Mouse (Mus musculus): Measurements from ENCODE around the gene Coro1a.
"Not testable (repeated sequence)": the region's sequence is repeated elsewhere in the genome, so short reads cannot be mapped to it uniquely, and the experiment has no call there.

The Coro1a gene

DNA sequence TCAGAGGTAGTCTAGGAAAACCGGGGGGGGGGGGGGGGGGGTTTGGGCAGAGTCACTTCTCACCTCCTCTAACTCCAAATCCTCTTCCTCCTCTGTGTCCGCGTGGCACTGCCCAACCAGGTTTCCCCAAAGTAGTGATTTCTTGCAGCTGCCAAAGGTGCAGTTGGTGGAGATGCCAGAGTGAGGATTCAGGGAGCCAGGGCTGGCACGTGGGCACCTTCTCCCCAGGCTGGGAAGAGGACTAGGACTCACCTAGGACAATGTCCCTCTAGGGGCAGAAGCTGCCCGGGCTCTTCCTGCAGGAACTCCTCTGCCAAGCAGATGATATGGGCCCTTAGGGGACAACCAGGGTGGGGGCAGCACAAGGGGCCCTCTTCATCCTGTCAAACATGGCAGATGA lies 15.9 kb downstream of the Coro1a start:
- in situ Hi-C loops (cut with MboI, MseI), result loop anchor here (10.0 kb wide), 1 partner anchor 47 kb away; the partner anchor contains the start of gene Sgf29

DNA sequence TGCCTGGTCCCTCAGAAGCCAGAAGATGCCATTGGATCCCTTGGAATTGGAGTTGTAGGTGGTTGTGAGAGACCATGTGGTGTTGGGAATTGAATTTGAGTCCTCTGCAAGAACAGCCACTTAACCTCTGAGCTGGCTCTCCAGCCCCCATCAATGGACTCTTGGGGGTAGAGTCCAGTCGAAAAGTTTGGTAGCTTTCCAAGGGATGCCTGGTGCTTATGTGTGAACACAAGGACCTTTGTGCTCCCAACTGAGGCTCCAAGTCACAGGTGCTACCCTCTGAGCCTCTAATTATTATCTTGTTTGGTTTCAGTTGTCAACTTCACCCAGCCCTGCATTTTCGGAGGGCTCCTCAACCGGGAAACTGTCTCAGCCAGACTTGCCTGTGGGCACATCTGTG lies 16.9 kb downstream of the Coro1a start:
- in situ Hi-C loops (cut with MboI, MseI), result loop anchor here (10.0 kb wide), 1 partner anchor 46 kb away; the partner anchor contains the start of gene Sgf29

GRCm38 (mm10) chr7:126689021-126689420 lies 18.6 kb downstream of the Coro1a start:
- in situ Hi-C loops (cut with MboI, MseI), result no loop called here

DNA sequence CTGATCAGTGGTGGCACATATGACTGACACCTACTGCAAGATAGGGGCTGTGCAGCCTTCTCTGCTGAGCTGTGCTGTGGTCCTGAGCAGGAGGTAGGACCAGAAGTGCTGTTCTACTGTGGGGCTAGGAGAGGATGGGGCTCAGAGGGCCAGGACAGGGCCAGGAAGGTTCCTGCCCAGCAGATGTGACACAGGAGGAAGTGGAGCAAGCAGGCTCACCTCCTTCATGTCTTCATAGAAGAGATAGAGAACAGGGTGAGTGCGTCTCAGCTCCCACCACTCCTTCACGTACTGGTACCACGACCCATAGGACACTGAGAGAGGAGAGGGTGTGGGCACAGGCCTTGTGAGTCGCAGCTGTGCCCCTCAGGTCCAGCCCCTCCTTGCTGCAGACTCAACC lies 19.4 kb downstream of the Coro1a start:
- in situ Hi-C loops (cut with MboI, MseI), result not testable (repeated sequence)

DNA sequence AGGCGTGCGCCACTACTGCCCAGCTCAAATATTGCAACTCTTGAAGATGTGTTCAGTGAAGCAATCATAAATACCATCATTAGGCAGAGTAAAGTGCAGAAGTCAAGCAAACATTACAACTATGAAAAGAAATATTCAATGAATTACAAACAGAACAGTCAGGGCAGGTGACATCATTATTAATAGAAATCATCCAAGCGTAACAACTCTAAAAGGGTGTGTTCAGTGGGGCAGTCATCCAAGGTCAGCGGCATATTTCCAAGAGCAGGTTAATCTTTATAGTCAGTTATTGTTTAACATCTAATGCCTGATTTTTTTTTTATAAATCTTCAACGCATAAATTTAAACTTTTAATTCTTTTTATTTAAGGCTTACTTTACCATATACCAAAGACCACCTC lies 26.4 kb downstream of the Coro1a start:
- in situ Hi-C loops (cut with MboI, MseI), result no loop called here

GRCm38 (mm10) chr7:126679683-126680082 lies 27.9 kb downstream of the Coro1a start:
- in situ Hi-C loops (cut with MboI, MseI), result no loop called here

GRCm38 (mm10) chr7:126678545-126679341 lies 28.8 kb downstream of the Coro1a start:
- in situ Hi-C loops (cut with MboI, MseI), result no loop called here

DNA sequence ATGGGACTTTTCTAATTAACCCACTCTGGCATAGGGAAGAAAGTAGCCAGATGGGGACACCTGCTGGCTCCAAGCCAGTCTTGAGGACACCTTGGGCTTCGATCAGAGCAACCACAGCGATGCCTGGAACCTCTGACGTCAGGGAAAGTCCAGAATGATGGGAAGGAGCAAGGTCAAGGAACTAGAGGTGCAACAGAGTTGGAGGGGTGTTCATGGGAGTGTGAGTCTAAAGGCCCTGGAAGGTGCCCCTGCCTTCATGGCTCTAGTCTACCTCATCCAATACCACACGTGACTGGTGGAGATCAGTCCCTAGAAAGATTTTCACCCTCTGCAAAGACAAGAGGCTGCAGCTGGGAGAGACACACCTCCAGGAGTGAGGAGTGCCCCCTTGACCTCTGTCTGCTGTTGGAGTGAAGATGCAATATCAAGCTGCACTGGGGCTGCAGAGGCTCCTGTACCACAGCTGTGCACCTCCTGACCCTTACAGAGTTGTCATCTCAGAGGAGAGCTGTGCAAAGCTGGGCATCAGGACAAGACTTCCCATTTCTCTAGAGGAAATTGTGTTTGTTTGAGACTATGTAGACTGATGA lies 30.9 kb downstream of the Coro1a start:
- in situ Hi-C loops (cut with MboI, MseI), result no loop called here

DNA sequence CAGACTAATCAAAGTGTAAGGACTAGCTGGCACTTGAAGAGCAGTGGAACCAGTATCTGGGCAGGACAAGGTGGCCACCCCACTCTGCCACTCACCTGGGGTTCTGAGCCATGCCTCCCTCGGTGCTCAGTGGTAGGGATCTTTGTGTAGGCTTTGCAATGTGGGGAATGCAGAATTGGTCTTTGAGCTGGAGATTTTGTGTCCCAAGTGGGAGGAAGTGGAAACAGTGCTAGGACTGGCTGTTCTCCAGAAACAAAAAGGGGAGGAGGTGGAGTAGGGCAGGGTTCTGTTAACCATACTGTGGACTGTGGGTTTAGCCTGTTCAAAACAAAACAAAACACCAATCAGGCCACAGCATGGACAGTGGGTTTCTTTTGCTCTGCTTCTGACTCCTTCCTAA lies 31.4 kb downstream of the Coro1a start, which contains the start of gene Sult1a1:
Gene Sult1a1, minus strand, starts transcription at position 226 of the 400 bp plus-strand sequence.
- in situ Hi-C loops (cut with MboI, MseI), result no loop called here

GRCm38 (mm10) chr7:126675104-126675503 lies 32.5 kb downstream of the Coro1a start:
- in situ Hi-C loops (cut with MboI, MseI), result no loop called here

DNA sequence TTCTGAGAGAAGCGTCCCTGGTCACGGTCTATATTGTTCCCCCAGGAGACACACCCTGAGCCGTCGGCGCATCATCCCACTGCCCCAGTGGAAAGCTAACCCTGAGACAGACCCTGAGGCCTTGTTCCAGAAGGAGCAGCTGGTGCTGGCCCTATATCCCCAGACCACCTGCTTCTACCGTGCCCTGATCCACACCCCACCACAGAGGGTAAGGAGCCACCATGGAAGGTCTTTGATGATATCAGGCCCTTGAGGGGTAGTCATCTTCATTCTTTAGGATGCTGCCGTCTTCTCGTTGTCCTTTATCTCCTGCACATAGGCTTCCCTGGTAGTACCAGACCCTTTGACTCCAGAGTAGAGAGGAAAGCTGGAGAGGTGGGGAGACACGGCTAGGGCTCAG lies 35.5 kb downstream of the Coro1a start:
- in situ Hi-C loops (cut with MboI, MseI), result no loop called here

GRCm38 (mm10) chr7:126670152-126670551 lies 37.4 kb downstream of the Coro1a start:
- in situ Hi-C loops (cut with MboI, MseI), result no loop called here

- in situ Hi-C loops (cut with MboI, MseI), result no loop called here
These were observed 39.1 kb downstream of the Coro1a start for GRCm38 (mm10) chr7:126668452-126668851.

DNA sequence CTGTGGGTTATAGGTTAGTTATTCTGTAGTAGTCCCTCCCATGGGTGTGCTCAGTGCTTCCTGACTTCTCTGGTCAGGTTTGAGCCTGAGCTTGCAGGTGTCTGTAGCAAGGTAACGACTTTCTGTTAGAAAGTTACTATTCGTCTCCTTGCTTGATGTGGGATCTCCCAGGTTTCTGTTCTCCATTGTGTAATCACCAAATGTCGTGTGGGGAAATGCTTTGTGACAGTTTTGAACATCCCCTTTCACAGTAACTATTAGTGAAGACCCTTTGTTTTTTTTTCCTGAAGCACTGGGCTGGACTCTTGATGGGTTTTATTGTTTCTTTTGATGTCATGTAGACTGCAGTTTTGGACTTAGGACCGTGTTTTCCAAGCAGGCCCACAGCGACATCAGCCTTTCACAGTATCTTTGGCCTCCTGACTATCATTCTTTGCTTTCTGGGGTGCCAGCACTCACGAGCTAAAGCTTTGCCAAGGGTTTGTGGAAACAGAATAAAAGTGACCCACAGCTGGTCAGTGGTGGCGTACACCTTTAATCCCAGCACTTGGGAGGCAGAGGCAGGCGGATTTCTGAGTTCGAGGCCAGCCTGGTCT lies 40.0 kb downstream of the Coro1a start:
- in situ Hi-C loops (cut with MboI, MseI), result no loop called here

- in situ Hi-C loops (cut with MboI, MseI), result no loop called here
These were observed 42.3 kb downstream of the Coro1a start for GRCm38 (mm10) chr7:126665269-126665668.

GRCm38 (mm10) chr7:126663646-126664045 lies 43.9 kb downstream of the Coro1a start:
- in situ Hi-C loops (cut with MboI, MseI), result no loop called here

- in situ Hi-C loops (cut with MboI, MseI), result no loop called here
These were observed 47.8 kb downstream of the Coro1a start for GRCm38 (mm10) chr7:126659771-126660170.

DNA sequence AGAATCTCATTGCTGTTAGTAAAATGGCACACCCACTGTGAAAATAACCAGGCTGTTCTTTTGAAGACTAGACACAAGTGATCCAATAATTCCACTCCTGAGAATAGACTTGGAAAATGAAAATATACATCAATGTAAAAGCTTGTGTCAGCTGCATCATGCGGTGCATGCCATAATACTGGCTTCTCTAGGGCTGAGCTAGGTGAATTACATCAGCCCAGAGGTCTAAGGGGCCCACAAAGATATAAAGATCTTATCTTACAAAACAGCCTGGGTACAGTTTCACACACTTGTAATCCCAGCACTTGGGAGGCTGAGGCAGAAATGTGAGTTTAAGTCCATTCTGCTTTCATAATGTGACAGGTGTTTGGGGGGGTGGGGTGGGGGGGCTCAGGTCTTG lies 50.1 kb downstream of the Coro1a start:
- in situ Hi-C loops (cut with MboI, MseI), result no loop called here

- in situ Hi-C loops (cut with MboI, MseI), result no loop called here
These were observed 51.9 kb downstream of the Coro1a start for GRCm38 (mm10) chr7:126655695-126656094.

- in situ Hi-C loops (cut with MboI, MseI), result no loop called here
These were observed 53.6 kb downstream of the Coro1a start for GRCm38 (mm10) chr7:126653991-126654390.

GRCm38 (mm10) chr7:126650852-126651251 lies 56.7 kb downstream of the Coro1a start:
- in situ Hi-C loops (cut with MboI, MseI), result no loop called here
